8 mouse cellular contexts compared by ENCODE assay signal in the genomic region with DNA sequence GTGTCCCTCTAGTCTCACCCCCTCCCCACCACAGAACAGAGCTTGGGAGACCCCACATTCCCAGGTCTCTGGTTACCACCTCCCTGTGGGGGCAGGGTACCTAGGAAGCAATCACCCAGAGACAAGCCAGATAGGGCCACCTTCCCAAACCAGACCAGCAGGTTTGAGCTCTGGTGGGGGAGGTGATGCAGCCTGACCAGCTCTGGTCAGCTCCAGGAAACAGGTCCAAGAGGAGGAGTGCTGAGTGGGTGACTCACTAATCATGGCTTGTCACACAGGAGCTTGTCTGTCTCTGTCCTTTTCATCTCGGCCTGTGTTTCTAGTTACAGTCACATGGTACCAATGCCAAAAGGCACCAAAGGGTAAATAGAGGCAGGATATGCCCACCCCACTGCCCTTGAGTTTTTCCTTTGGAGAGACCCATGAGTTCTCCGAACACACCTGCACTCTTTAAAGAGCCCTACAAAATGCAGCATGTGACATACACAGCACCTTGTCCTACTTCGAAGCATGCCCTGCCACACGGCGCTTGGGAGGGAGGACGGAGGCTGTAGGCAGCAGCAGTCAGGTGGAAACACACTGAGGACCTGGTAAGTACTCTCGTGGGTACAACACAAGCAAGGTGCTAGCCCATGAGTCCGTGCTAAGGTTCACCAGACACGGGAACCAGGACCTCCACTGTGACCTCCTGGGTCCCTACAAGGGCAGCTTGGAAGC. TPM values are rescaled to one million over a fixed set of nuclear protein-coding genes. Genes with fewer than 3 reads are reported as not detected.
DNase-seq lines count a peak whose midpoint lies in the region; ATAC-seq and TF ChIP-seq lines count a peak whose summit lies in the region.

No protein-coding gene starts in this region.

- 87% methylated on average over 9 of the region's 9 CpGs for WGBS in heart, adult 2 months
- WGBS in lung, postnatal 0 days, result 50% methylated on average over 9 of the region's 9 CpGs

- H3K36me3 ChIP-seq in heart, adult 2 months (ENCODE audit: control insufficient read depth, insufficient read depth, low read length), result no peaks in the 10 kb centered on the region
- H3K36me3 ChIP-seq in G1E (replicated peaks), result peaks cover 79% of the 10 kb centered on the region
- 0 out of 2 replicates have a peak, but pooled peaks cover under 1% of the 10 kb centered on the region for H3K36me3 ChIP-seq in lung, postnatal 0 days (ENCODE audit: insufficient read depth, low read length)

- no peaks in the 10 kb centered on the region for H3K79me2 ChIP-seq in heart, adult 2 months (replicated peaks; ENCODE audit: control insufficient read depth, insufficient read depth, low read length)

- H3K27me3 ChIP-seq in heart, adult 2 months (ENCODE audit: control insufficient read depth, insufficient read depth, low read length), result no peaks in the 10 kb centered on the region
- H3K27me3 ChIP-seq in G1E (ENCODE audit: insufficient read depth, low read length), result no peaks in the 10 kb centered on the region
- H3K27me3 ChIP-seq in lung, postnatal 0 days (replicated peaks; ENCODE audit: insufficient read depth, low read length), result no peaks in the 10 kb centered on the region

- H3K9me3 ChIP-seq in G1E (replicated peaks), result no peaks in the 10 kb centered on the region
- no peaks in the 10 kb centered on the region for H3K9me3 ChIP-seq in lung, postnatal 0 days (ENCODE audit: low read length)

- no peak for TF ChIP-seq CTCF in heart, adult 2 months (IDR thresholded peaks at IDR 0.05)
- TF ChIP-seq CTCF in G1E (IDR thresholded peaks at IDR 0.05; ENCODE audit: low read depth, low read length), result no peak
- TF ChIP-seq CTCF in lung, postnatal 0 days (IDR thresholded peaks at IDR 0.05), result no peak

- DNase-seq in heart, adult 2 months, result no peak
- no peak for DNase-seq in heart, postnatal 4 days
- no peak for DNase-seq in G1E (ENCODE audit: low spot score)
- peak; percentile 74 for DNase-seq in kidney, adult 18-20 months
- DNase-seq in lung, postnatal 0 days (ENCODE audit: low spot score), result peak; percentile 93
- no peak for DNase-seq in right cerebral cortex, postnatal 4 days

- H3K27ac ChIP-seq in heart, adult 2 months, result peak overlapping the region; percentile 17
- H3K27ac ChIP-seq in lung, postnatal 0 days (ENCODE audit: low read length), result peak overlapping the region; percentile 93

- H3K9ac ChIP-seq in heart, adult 2 months (ENCODE audit: low read depth, low read length), result no peak overlapping the region
- peak overlapping the region; percentile 19; the same call in 1 of the 2 replicates for H3K9ac ChIP-seq in lung, postnatal 0 days (replicated peaks; ENCODE audit: low read depth)

- H3K4me1 ChIP-seq in heart, adult 2 months (ENCODE audit: control insufficient read depth, insufficient read depth, low read length), result peaks cover 4% of the 10 kb centered on the region; the same call in 1 of the 2 replicates
- peaks cover 99% of the 10 kb centered on the region for H3K4me1 ChIP-seq in G1E (ENCODE audit: insufficient read depth, low read depth, low read length)
- H3K4me1 ChIP-seq in lung, postnatal 0 days (ENCODE audit: insufficient read depth, low read depth, low read length), result peaks cover 42% of the 10 kb centered on the region

- no peak overlapping the region for H3K4me3 ChIP-seq in heart, adult 2 months
- peak overlapping the region; percentile 8; the same call in 1 of the 2 replicates for H3K4me3 ChIP-seq in G1E (ENCODE audit: low read depth, low read length)
- H3K4me3 ChIP-seq in lung, postnatal 0 days (ENCODE audit: low read depth, low read length), result no peak overlapping the region

- intact Hi-C loops in heart, adult 2 months (cut with DNase I), result no loop called here

- TF ChIP-seq POLR2A in heart, adult 2 months (IDR thresholded peaks at IDR 0.05; ENCODE audit: insufficient read depth, low read depth, low read length), result no peak

- TF ChIP-seq EP300 in heart, adult 2 months (IDR thresholded peaks at IDR 0.05; ENCODE audit: insufficient read depth, low read depth, low read length), result no peak
- TF ChIP-seq EP300 in lung, postnatal 0 days (IDR thresholded peaks at IDR 0.05), result peak; percentile 85

- ATAC-seq in G1E (ENCODE audit: extremely low read depth, insufficient number of reproducible peaks, low FRiP score, poor library complexity, severe bottlenecking), result no peak
- ATAC-seq in lung, postnatal 0 days, result peak; percentile 90
- ATAC-seq in CD4-positive, CD25-positive, alpha-beta regulatory T cell, adult 4 months, result no peak
- no peak for ATAC-seq in frontal cortex, adult (ENCODE audit: low TSS enrichment)

- H3K4me2 ChIP-seq in lung, postnatal 0 days (replicated peaks; ENCODE audit: low read depth, low read length), result peak overlapping the region; percentile 19; the same call in 1 of the 2 replicates

RNA-seq across cellular contexts. Expression of a gene that starts 20.0 kb away (rescaled TPM):
- 10 to 100 TPM; 21.9 to 22.4 TPM for total RNA-seq in heart, adult 2 months (2021)
- polyA plus RNA-seq in heart, adult 2 months (2012; rRNA removed), result 38.8 and 46.1 TPM in 2 replicates
- 10 to 100 TPM; 49.2 to 50.5 TPM for total RNA-seq in heart, postnatal 4 days (2021)
- total RNA-seq in G1E (2014; fragmentation: Nextera tagmentation) (62.7 and 75.9 TPM in 2 replicates), G1E (2017) (3.8 and 4.4 TPM in 2 replicates)
- 88.8 and 104 TPM in 2 replicates for polyA plus RNA-seq in G1E (2012)
- 12.9 and 13.4 TPM in 2 replicates for polyA plus RNA-seq in lung, postnatal 0 days (2015; fragmentation: Nextera tagmentation; extraction: Ambion mirVana)
- polyA plus RNA-seq in CD4-positive, CD25-positive, alpha-beta regulatory T cell, adult 4 months (2017; shearing (Covaris generic)), result 1 to 10 TPM; 7.4 to 7.5 TPM

RNA-seq across cellular contexts. Expression of a gene that starts 20.0 kb away (rescaled TPM):
- total RNA-seq in heart, adult 2 months (2021), result 1 to 10 TPM; 8.8 to 9.4 TPM
- polyA plus RNA-seq in heart, adult 2 months (2012; rRNA removed), result 6.4 and 7.6 TPM in 2 replicates
- total RNA-seq in heart, postnatal 4 days (2021), result 10 to 100 TPM; 21.6 to 22.1 TPM
- total RNA-seq in G1E (2014; fragmentation: Nextera tagmentation) (13.2 and 16.0 TPM in 2 replicates), G1E (2017) (5.6 and 6.4 TPM in 2 replicates)
- 72.6 and 85.1 TPM in 2 replicates for polyA plus RNA-seq in G1E (2012)
- polyA plus RNA-seq in lung, postnatal 0 days (2015; fragmentation: Nextera tagmentation; extraction: Ambion mirVana), result 36.3 and 38.2 TPM in 2 replicates
- polyA plus RNA-seq in CD4-positive, CD25-positive, alpha-beta regulatory T cell, adult 4 months (2017; shearing (Covaris generic)), result 1 to 10 TPM; 1.9 to 2.1 TPM

RNA-seq across cellular contexts. Expression of a gene that starts 30.9 kb away (rescaled TPM):
- total RNA-seq in heart, adult 2 months (2021), result not detected
- not detected in 2 replicates for polyA plus RNA-seq in heart, adult 2 months (2012; rRNA removed)
- total RNA-seq in heart, postnatal 4 days (2021), result not detected
- total RNA-seq in G1E (2014; fragmentation: Nextera tagmentation) (not detected in 2 replicates), G1E (2017) (not detected in 2 replicates)
- polyA plus RNA-seq in G1E (2012), result 0.07 TPM in 1 of 2 replicates, not detected in the other
- not detected in 2 replicates for polyA plus RNA-seq in lung, postnatal 0 days (2015; fragmentation: Nextera tagmentation; extraction: Ambion mirVana)
- not detected for polyA plus RNA-seq in CD4-positive, CD25-positive, alpha-beta regulatory T cell, adult 4 months (2017; shearing (Covaris generic))

RNA-seq across cellular contexts. Expression of a gene that starts 37.3 kb away (rescaled TPM):
- not detected for total RNA-seq in heart, adult 2 months (2021)
- not detected in 2 replicates for polyA plus RNA-seq in heart, adult 2 months (2012; rRNA removed)
- total RNA-seq in heart, postnatal 4 days (2021), result not detected
- not detected in 2 replicates for total RNA-seq in G1E (2014; fragmentation: Nextera tagmentation)
- not detected in 2 replicates for total RNA-seq in G1E (2017)
- not detected in 2 replicates for polyA plus RNA-seq in G1E (2012)
- polyA plus RNA-seq in lung, postnatal 0 days (2015; fragmentation: Nextera tagmentation; extraction: Ambion mirVana), result not detected in 2 replicates
- not detected for polyA plus RNA-seq in CD4-positive, CD25-positive, alpha-beta regulatory T cell, adult 4 months (2017; shearing (Covaris generic))

RNA-seq across cellular contexts. Expression of a gene that starts 53.1 kb away (rescaled TPM):
- total RNA-seq in heart, adult 2 months (2021), result not detected
- polyA plus RNA-seq in heart, adult 2 months (2012; rRNA removed), result 0.49 TPM in 1 of 2 replicates, not detected in the other
- total RNA-seq in heart, postnatal 4 days (2021), result not detected
- total RNA-seq in G1E (2014; fragmentation: Nextera tagmentation) (not detected in 2 replicates), G1E (2017) (0.11 TPM in 1 of 2 replicates, not detected in the other)
- polyA plus RNA-seq in G1E (2012), result not detected in 2 replicates
- not detected in 2 replicates for polyA plus RNA-seq in lung, postnatal 0 days (2015; fragmentation: Nextera tagmentation; extraction: Ambion mirVana)
- not detected for polyA plus RNA-seq in CD4-positive, CD25-positive, alpha-beta regulatory T cell, adult 4 months (2017; shearing (Covaris generic))

Comparison
In these comparisons a context has a peak if more than half of its experiments do, and no peak if none do; other contexts are left out.
1. DNase-seq: peak in kidney, adult 18-20 months (single experiment) and lung, postnatal 0 days (single experiment); none in heart, adult 2 months (0 of 2), heart, postnatal 4 days (single experiment), G1E (single experiment) and right cerebral cortex, postnatal 4 days (single experiment).